9 mouse cellular contexts compared by ENCODE assay signal in genomic region chr8:122661138-122661537, GRCm38 (mm10). TPM values are rescaled to one million over a fixed set of nuclear protein-coding genes. Genes with fewer than 3 reads are reported as not detected.
A peak's percentile ranks its signal among the peaks of the same experiment; 100 is the strongest.
DNase-seq lines count a peak whose midpoint lies in the region; ATAC-seq lines count a peak whose summit lies in the region.
"Had no signal": no experiment of that assay in that cellular context is flagged by ENCODE, and none has a peak within 500 bp of the region (broad histone marks: within the 10 kb centered on the region; RNA-seq: fewer than 3 reads in every experiment).

No protein-coding gene starts in this region.

- no peaks in the 10 kb centered on the region for H3K27me3 ChIP-seq in hindbrain, embryonic 13.5 days

- DNase-seq in Muller cell, postnatal 12 days (ENCODE audit: inconsistent ontology term), result peak; percentile 53
- DNase-seq in cerebellum, adult 9-11 months, result peak; percentile 74
- peak; percentile 75 for DNase-seq in gastrocnemius, adult 18-20 months (ENCODE audit: low spot score)
- DNase-seq in layer of hippocampus, postnatal 14 days (ENCODE audit: low spot score in 2 of 2), result peak; percentile 70 to 78
- DNase-seq in lung, postnatal 4 days, result peak; percentile 79 to 92
- peak; percentile 46 to 58 for DNase-seq in urinary bladder, postnatal 36 days (ENCODE audit: low spot score in 2 of 2)
- DNase-seq in thymus, postnatal 14 days, result no peak

- peaks cover 95% of the 10 kb centered on the region for H3K4me1 ChIP-seq in hindbrain, embryonic 13.5 days (replicated peaks)

- H3K27ac ChIP-seq in hindbrain, embryonic 13.5 days, result peak overlapping the region; percentile 58
- H3K27ac ChIP-seq: liver, embryonic 14.5 days had no signal

- WGBS in hindbrain, embryonic 13.5 days, result 38% methylated on average over 7 of the region's 7 CpGs

- H3K9ac ChIP-seq in hindbrain, embryonic 13.5 days, result no peak overlapping the region
- H3K9ac ChIP-seq: liver, embryonic 14.5 days had no signal

- no peaks in the 10 kb centered on the region for H3K36me3 ChIP-seq in hindbrain, embryonic 13.5 days

- ATAC-seq in hindbrain, embryonic 13.5 days (ENCODE audit: low FRiP score), result no peak

- no peak overlapping the region for H3K4me3 ChIP-seq in hindbrain, embryonic 13.5 days

- 0 out of 2 replicates have a peak overlapping the region, but pooled peaks have one; percentile 17 for H3K4me2 ChIP-seq in hindbrain, embryonic 13.5 days

- no peaks in the 10 kb centered on the region for H3K9me3 ChIP-seq in hindbrain, embryonic 13.5 days

RNA-seq across cellular contexts. Expression of gene Cbfa2t3, which starts 37.8 kb away (rescaled TPM):
- 10 to 100 TPM; 16.1 to 25.9 TPM for total RNA-seq in gastrocnemius, adult 18-20 months (2021)
- polyA plus RNA-seq in hindbrain, embryonic 13.5 days (2015; fragmentation: Nextera tagmentation; extraction: Ambion mirVana), result 27.2 and 30.2 TPM in 2 replicates
- total RNA-seq in layer of hippocampus, postnatal 14 days (2021), result 10 to 100 TPM; 25.1 to 28.7 TPM

RNA-seq across cellular contexts. Expression of gene Pabpn1l, which starts 38.6 kb away (rescaled TPM):
- total RNA-seq in gastrocnemius, adult 18-20 months (2021), result not detected
- not detected in 2 replicates for polyA plus RNA-seq in hindbrain, embryonic 13.5 days (2015; fragmentation: Nextera tagmentation; extraction: Ambion mirVana)
- not detected for total RNA-seq in layer of hippocampus, postnatal 14 days (2021)
- polyA plus RNA-seq: liver, embryonic 14.5 days had no signal

RNA-seq across cellular contexts. Expression of gene Trappc2l, which starts 49.7 kb away (rescaled TPM):
- 10 to 100 TPM; 39.9 to 46.1 TPM for total RNA-seq in gastrocnemius, adult 18-20 months (2021)
- 98.9 and 101 TPM in 2 replicates for polyA plus RNA-seq in hindbrain, embryonic 13.5 days (2015; fragmentation: Nextera tagmentation; extraction: Ambion mirVana)
- total RNA-seq in layer of hippocampus, postnatal 14 days (2021), result 10 to 100 TPM; 75.0 to 78.4 TPM

RNA-seq across cellular contexts. Expression of gene Galns, which starts 49.9 kb away (rescaled TPM):
- 1 to 10 TPM; 1.0 to 1.1 TPM for total RNA-seq in gastrocnemius, adult 18-20 months (2021)
- polyA plus RNA-seq in hindbrain, embryonic 13.5 days (2015; fragmentation: Nextera tagmentation; extraction: Ambion mirVana), result 5.4 and 6.1 TPM in 2 replicates
- 10 to 100 TPM; 10.9 to 11.0 TPM for total RNA-seq in layer of hippocampus, postnatal 14 days (2021)
